Mouse (Mus musculus) intestine, embryonic 14.5 days (tissue): ENCODE measurements around the gene Rnf215. TPM values are rescaled to one million over a fixed set of nuclear protein-coding genes. Genes with fewer than 3 reads are reported as not detected.
"Not testable (repeated sequence)": the region's sequence is repeated elsewhere in the genome, so short reads cannot be mapped to it uniquely, and the experiment has no call there.

Source experiments
- ATAC-seq: fragments of 200-750 bp; cut with Nextera tagmentation; replicated peaks from 2 replicates; pipeline ENCODE4 v1.8.0; 2017; ENCODE audit warnings: low read depth, moderate number of reproducible peaks, moderate TSS enrichment, moderate library complexity; ENCODE audit not compliant: low FRiP score, low TSS enrichment
- DNase-seq: peaks from one replicate; pipeline ENCODE4 v3.0.0-alpha.2; 2018; ENCODE audit warnings: low spot score
- H3K27ac ChIP-seq: fragments of 300-500 bp; sonication (generic); 2 replicates; pipeline ENCODE4 v1.5.1; 2014; ENCODE audit warnings: low read depth, mild to moderate bottlenecking, control low read depth
- H3K27me3 ChIP-seq: fragments of 300-500 bp; sonication (generic); replicated peaks from 2 replicates; pipeline ENCODE4 v1.6.1; 2014; ENCODE audit warnings: low read length, control low read depth; ENCODE audit not compliant: control insufficient read depth, insufficient read depth
- H3K36me3 ChIP-seq: fragments of 300-500 bp; sonication (generic); 2 replicates; pipeline ENCODE4 v1.6.1; 2014; ENCODE audit warnings: low read length, control low read depth; ENCODE audit not compliant: control insufficient read depth, insufficient read depth
- H3K4me1 ChIP-seq: fragments of 300-500 bp; sonication (generic); replicated peaks from 2 replicates; pipeline ENCODE4 v1.6.1; 2014; ENCODE audit warnings: low read length, control low read depth, mixed read lengths; ENCODE audit not compliant: control insufficient read depth, insufficient read depth
- H3K4me2 ChIP-seq: fragments of 300-500 bp; sonication (generic); 2 replicates; pipeline ENCODE4 v1.6.1; 2014; ENCODE audit warnings: low read length
- H3K4me3 ChIP-seq: fragments of 300-500 bp; sonication (generic); 2 replicates; pipeline ENCODE4 v1.5.1; 2014; ENCODE audit warnings: low read depth, low read length, control low read depth, mixed read lengths
- H3K9ac ChIP-seq: fragments of 300-500 bp; sonication (generic); 2 replicates; pipeline ENCODE4 v1.6.1; 2014; ENCODE audit warnings: mild to moderate bottlenecking, low read length
- H3K9me3 ChIP-seq: fragments of 300-500 bp; sonication (generic); 2 replicates; pipeline ENCODE4 v1.6.1; 2016; ENCODE audit warnings: low read length, control low read depth; ENCODE audit not compliant: control insufficient read depth
- WGBS: fragments of 180-500 bp; shearing (Covaris S2); extraction: QIAGEN DNeasy Blood & Tissue Kit; methylation state at CpG from one replicate; pipeline ENCODE4 v1.1.7; 2014; 5-methylcytosine and 5-hydroxymethylcytosine counted together
- polyA plus RNA-seq: library from polyadenylated mRNA; unstranded; fragments of >200 nt; fragmentation: Nextera tagmentation; extraction: Ambion mirVana; gene quantifications from 2 replicates; pipeline ENCODE4 v1.2.1, GENCODE M21; 2014

Rnf215 gene
- polyA plus RNA-seq, 1 experiment from 2014 or later: 24.9 TPM

- no peaks in the 10 kb centered on the region for H3K9me3 ChIP-seq
- no peak overlapping the region for H3K27ac ChIP-seq
- no peaks in the 10 kb centered on the region for H3K4me1 ChIP-seq
- ATAC-seq (no peak), DNase-seq (no peak)
- H3K36me3 ChIP-seq: no peaks in the 10 kb centered on the region
- H3K4me2 ChIP-seq: no peak overlapping the region
- H3K9ac ChIP-seq: no peak overlapping the region
- H3K4me3 ChIP-seq: no peak overlapping the region
- 42% methylated on average over 6 of the region's 6 CpGs for WGBS
- no peaks in the 10 kb centered on the region for H3K27me3 ChIP-seq
Measured at GRCm38 (mm10) chr11:4105444-4105843, 29.6 kb upstream of the Rnf215 start.

GRCm38 (mm10) chr11:4107901-4108300 lies 27.1 kb upstream of the Rnf215 start:
- not testable (repeated sequence) for DNase-seq, H3K4me2 ChIP-seq, H3K9me3 ChIP-seq, H3K36me3 ChIP-seq, H3K27me3 ChIP-seq, H3K4me1 ChIP-seq, H3K9ac ChIP-seq, H3K4me3 ChIP-seq, H3K27ac ChIP-seq, ATAC-seq
- 95% methylated on average over 6 of the region's 6 CpGs for WGBS

GRCm38 (mm10) chr11:4108691-4109090 lies 26.3 kb upstream of the Rnf215 start:
- H3K4me3 ChIP-seq: no peak overlapping the region

GRCm38 (mm10) chr11:4112033-4112432 lies 23.0 kb upstream of the Rnf215 start:
- no peaks in the 10 kb centered on the region for H3K4me1 ChIP-seq
- no peaks in the 10 kb centered on the region for H3K9me3 ChIP-seq
- H3K36me3 ChIP-seq: no peaks in the 10 kb centered on the region
- no peak overlapping the region for H3K27ac ChIP-seq
- no peak overlapping the region for H3K4me3 ChIP-seq
- DNase-seq: no peak
- no peak overlapping the region for H3K4me2 ChIP-seq
- WGBS: 84% methylated on average over 4 of the region's 4 CpGs
- no peak for ATAC-seq
- H3K27me3 ChIP-seq: 0 out of 2 replicates have a peak, but pooled peaks cover 4% of the 10 kb centered on the region
- no peak overlapping the region for H3K9ac ChIP-seq

More at GRCm38 (mm10) chr11:4108691-4109090, 26.3 kb upstream of the Rnf215 start:
- H3K27ac ChIP-seq: no peak overlapping the region
- WGBS: 79% methylated on average over 7 of the region's 7 CpGs
- H3K4me2 ChIP-seq: no peak overlapping the region
- H3K36me3 ChIP-seq: no peaks in the 10 kb centered on the region
- no peaks in the 10 kb centered on the region for H3K27me3 ChIP-seq
- no peak for DNase-seq
- H3K9ac ChIP-seq: no peak overlapping the region
- H3K4me1 ChIP-seq: no peaks in the 10 kb centered on the region
- ATAC-seq: no peak
- H3K9me3 ChIP-seq: no peaks in the 10 kb centered on the region

GRCm38 (mm10) chr11:4112861-4113260 lies 22.1 kb upstream of the Rnf215 start:
- H3K27ac ChIP-seq: no peak overlapping the region
- DNase-seq (no peak), ATAC-seq (no peak)
- H3K36me3 ChIP-seq: no peaks in the 10 kb centered on the region
- H3K9me3 ChIP-seq: no peaks in the 10 kb centered on the region
- H3K27me3 ChIP-seq: peaks cover 12% of the 10 kb centered on the region; the same call in 1 of the 2 replicates
- no peak overlapping the region for H3K4me3 ChIP-seq
- H3K4me2 ChIP-seq: no peak overlapping the region
- no peaks in the 10 kb centered on the region for H3K4me1 ChIP-seq
- WGBS: 74% methylated on average over 6 of the region's 6 CpGs
- H3K9ac ChIP-seq: no peak overlapping the region

- 87% methylated on average over 4 of the region's 4 CpGs for WGBS
- Histone ChIP-seq H3K27me3 (peaks cover 14% of the 10 kb centered on the region; the same call in 1 of the 2 replicates), H3K36me3 (no peaks in the 10 kb centered on the region)
Measured at GRCm38 (mm10) chr11:4113496-4113895, 21.5 kb upstream of the Rnf215 start.

GRCm38 (mm10) chr11:4113970-4114369 lies 21.0 kb upstream of the Rnf215 start:
- H3K4me1 ChIP-seq: peaks cover 5% of the 10 kb centered on the region
- H3K27me3 ChIP-seq: peaks cover 16% of the 10 kb centered on the region
- no peak overlapping the region for H3K4me3 ChIP-seq
- no peaks in the 10 kb centered on the region for H3K9me3 ChIP-seq
- 81% methylated on average over 6 of the region's 6 CpGs for WGBS
- DNase-seq (no peak), ATAC-seq (no peak)
- H3K4me2 ChIP-seq: no peak overlapping the region
- no peaks in the 10 kb centered on the region for H3K36me3 ChIP-seq
- no peak overlapping the region for H3K9ac ChIP-seq
- no peak overlapping the region for H3K27ac ChIP-seq

More at GRCm38 (mm10) chr11:4113496-4113895, 21.5 kb upstream of the Rnf215 start:
- Histone ChIP-seq H3K4me3 (no peak overlapping the region), H3K4me1 (peaks cover 5% of the 10 kb centered on the region), H3K9ac (no peak overlapping the region), H3K9me3 (no peaks in the 10 kb centered on the region), H3K27ac (no peak overlapping the region), H3K4me2 (no peak overlapping the region)
- ATAC-seq: no peak
- no peak for DNase-seq

GRCm38 (mm10) chr11:4114541-4114940 lies 20.5 kb upstream of the Rnf215 start:
- H3K27ac ChIP-seq, H3K9ac ChIP-seq, ATAC-seq, H3K9me3 ChIP-seq, H3K4me2 ChIP-seq, H3K4me3 ChIP-seq, DNase-seq, H3K4me1 ChIP-seq, H3K36me3 ChIP-seq: not testable (repeated sequence)
- peaks cover 22% of the 10 kb centered on the region for H3K27me3 ChIP-seq
- WGBS: 84% methylated on average over 6 of the region's 6 CpGs

GRCm38 (mm10) chr11:4115407-4115806 lies 19.6 kb upstream of the Rnf215 start:
- WGBS: 88% methylated on average over 4 of the region's 4 CpGs

More at GRCm38 (mm10) chr11:4115407-4115806, 19.6 kb upstream of the Rnf215 start:
- Histone ChIP-seq H3K36me3 (no peaks in the 10 kb centered on the region), H3K9me3 (no peaks in the 10 kb centered on the region), H3K4me2 (no peak overlapping the region), H3K4me1 (peaks cover 5% of the 10 kb centered on the region), H3K27ac (no peak overlapping the region), H3K4me3 (no peak overlapping the region), H3K9ac (no peak overlapping the region), H3K27me3 (peaks cover 23% of the 10 kb centered on the region)
- no peak for DNase-seq
- no peak for ATAC-seq
